Mouse (Mus musculus) mesoderm, embryonic 11.5 days (tissue): ENCODE measurements around the gene Tert.

Experiments used
- DNase-seq: peaks from one replicate; pipeline ENCODE4 v3.0.0-alpha.2; 2012; ENCODE audit warnings: low read depth, low spot score

Tert gene

GRCm38 (mm10) chr13:73626745-73627549 is at the start of gene Tert:
Gene Tert (plus strand): TSS chr13:73626911.
- DNase-seq = peak; percentile 60

- no peak for DNase-seq
Observed at GRCm38 (mm10) chr13:73577277-73577676, 49.4 kb upstream of the Tert start.

- no peak for DNase-seq
Observed at GRCm38 (mm10) chr13:73591488-73591887, 35.2 kb upstream of the Tert start.

GRCm38 (mm10) chr13:73592546-73592945 is 34.2 kb upstream of the Tert start:
- no peak for DNase-seq

- no peak for DNase-seq
Observed at GRCm38 (mm10) chr13:73596276-73596675, 30.4 kb upstream of the Tert start.

GRCm38 (mm10) chr13:73600217-73600616 is 26.5 kb upstream of the Tert start:
- no peak for DNase-seq

- DNase-seq = peak; percentile 0
Observed at GRCm38 (mm10) chr13:73603046-73603445, 23.7 kb upstream of the Tert start.

- peak; percentile 96 for DNase-seq
Observed at GRCm38 (mm10) chr13:73603522-73604155, 23.1 kb upstream of the Tert start, which contains the start of gene Clptm1l. Gene Clptm1l (plus strand): TSS chr13:73604006.

- peak; percentile 9 for DNase-seq
Observed at GRCm38 (mm10) chr13:73604156-73604957, 22.4 kb upstream of the Tert start.

- no peak for DNase-seq
Observed at GRCm38 (mm10) chr13:73618406-73618805, 8.3 kb upstream of the Tert start.

GRCm38 (mm10) chr13:73620637-73621036 is 6.1 kb upstream of the Tert start:
- peak; percentile 25 for DNase-seq

GRCm38 (mm10) chr13:73626410-73626744 is 334 bp upstream of the Tert start:
- DNase-seq = no peak

- DNase-seq = no peak
Observed at GRCm38 (mm10) chr13:73628586-73629113, 1.9 kb downstream of the Tert start.

- DNase-seq = no peak
Observed at GRCm38 (mm10) chr13:73631837-73632236, 5.1 kb downstream of the Tert start.

- DNase-seq = no peak
Observed at GRCm38 (mm10) chr13:73637826-73638225, 11.1 kb downstream of the Tert start.

GRCm38 (mm10) chr13:73641296-73641695 is 14.6 kb downstream of the Tert start:
- DNase-seq = no peak

- DNase-seq = peak; percentile 62
Observed at GRCm38 (mm10) chr13:73646397-73647087, 19.8 kb downstream of the Tert start.

- no peak for DNase-seq
Observed at GRCm38 (mm10) chr13:73653266-73653665, 26.6 kb downstream of the Tert start.

- no peak for DNase-seq
Observed at GRCm38 (mm10) chr13:73654976-73655375, 28.3 kb downstream of the Tert start.

- no peak for DNase-seq
Observed at GRCm38 (mm10) chr13:73658953-73659352, 32.2 kb downstream of the Tert start.

GRCm38 (mm10) chr13:73660163-73660695 is 33.5 kb downstream of the Tert start:
- DNase-seq = no peak
